Mouse (Mus musculus): ENCODE measurements around the gene Slc35e1.

The Slc35e1 gene

DNA sequence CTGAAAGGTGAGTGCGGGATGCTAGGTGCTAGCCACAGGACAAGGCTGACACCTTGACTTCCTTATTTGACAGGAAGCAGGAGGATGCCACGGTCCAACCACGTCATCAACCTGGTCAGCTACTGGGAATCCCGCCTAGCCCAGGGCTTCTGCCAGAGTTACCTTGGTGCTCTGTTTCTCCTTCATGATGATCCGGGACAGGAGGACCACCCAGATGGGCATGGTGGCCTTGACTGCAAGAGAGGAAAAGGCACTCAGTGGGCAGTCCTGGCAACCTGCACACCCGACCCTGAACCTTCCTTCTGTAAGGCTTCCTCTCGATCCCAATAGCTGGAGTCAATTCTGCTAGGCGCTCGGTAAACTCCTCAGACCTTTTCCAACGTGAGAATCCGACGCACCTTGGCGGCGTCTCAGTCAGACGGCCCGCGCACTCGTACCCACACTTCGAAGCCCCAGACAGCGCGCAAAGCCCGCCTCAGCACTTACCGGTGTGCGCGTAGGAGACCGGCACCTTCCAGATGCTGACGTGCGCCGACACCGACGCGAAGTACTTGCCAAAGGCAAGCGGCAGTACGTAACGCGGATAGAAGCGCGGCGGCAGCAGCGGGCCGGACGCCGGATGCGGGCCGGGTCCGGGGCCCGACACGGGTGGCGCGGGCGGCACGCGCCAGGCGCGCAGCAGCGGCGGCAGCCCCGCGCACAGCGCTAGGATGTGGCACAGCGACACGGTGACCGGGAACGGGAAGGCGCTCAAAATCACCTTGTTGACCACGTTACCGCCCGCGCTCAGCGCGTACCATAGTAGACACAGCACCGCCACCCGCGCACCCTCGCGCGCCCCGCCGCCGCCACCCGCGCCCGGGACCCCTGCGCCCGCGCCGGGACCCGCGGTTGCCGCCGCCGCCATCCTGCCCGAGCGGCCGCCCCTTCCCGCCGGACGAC, at the start of gene Slc35e1:
Slc35e1 (minus strand) TSS at position 935 of the 942 bp plus-strand sequence.
- peak; percentile 41 to 61 for DNase-seq (ENCODE audit: low spot score in 2 of 2)

DNA sequence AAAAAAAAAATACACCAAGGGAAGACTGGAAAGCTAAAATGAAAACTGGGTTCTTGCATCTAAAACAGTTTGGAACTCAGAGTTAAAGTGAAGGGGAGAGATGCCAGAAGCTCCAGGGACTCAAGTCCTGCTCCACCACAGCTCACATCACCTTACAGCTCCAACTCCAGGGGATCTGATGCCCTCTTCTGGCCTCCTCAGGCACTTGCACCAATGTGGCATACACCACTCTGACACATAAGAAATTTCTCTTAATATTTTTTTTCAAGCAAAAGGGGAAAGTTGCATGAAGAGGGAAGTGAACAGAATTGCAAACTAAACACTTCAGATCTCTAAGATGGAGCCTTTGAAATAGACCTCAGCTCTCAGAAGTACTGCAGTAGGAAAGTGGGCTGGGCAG, 46.8 kb upstream of the Slc35e1 start:
- peak in 1 of 2 experiments; percentile 37 for DNase-seq (ENCODE audit: low spot score in 2 of 2)

DNA sequence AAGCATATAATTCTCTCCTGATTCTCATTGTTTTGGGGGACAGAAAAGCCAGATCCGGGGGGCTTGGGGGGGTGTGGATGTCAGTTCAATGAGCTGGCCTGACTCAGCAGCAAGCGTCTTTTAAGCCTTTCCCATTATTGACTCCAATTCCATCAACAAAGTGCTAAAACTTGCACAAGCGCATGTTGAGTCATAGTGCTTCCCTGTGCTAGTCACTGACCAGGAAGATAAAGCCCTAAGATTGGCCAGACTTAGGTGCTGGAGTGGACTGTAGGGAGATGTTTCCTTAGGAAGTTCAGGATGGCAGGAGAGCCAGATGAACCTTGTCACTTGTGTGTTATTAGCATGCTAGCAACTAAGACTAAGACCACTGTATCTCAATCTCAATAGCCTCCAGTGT, 42.5 kb upstream of the Slc35e1 start:
- no peak for DNase-seq (ENCODE audit: low spot score in 2 of 2)

DNA sequence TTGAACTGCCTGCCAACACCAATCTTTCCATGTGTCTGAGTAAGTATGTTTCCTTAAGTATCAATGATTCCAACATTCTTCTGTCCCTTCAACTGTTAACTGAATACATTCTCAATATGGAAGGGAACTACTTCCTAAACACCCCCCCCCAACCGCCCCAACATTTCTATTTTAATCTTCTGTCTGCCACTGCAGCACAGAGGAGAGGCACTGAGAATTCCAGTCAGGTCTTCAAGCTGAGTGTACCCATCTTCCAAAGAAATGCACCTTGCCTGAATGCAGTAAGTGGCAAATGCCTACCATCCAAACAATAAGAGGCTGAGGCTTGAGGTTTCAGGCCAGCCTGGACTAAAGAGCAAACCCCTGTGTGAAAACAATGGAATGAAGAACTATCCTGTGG, 39.7 kb upstream of the Slc35e1 start:
- no peak for DNase-seq (ENCODE audit: low spot score in 2 of 2)

DNA sequence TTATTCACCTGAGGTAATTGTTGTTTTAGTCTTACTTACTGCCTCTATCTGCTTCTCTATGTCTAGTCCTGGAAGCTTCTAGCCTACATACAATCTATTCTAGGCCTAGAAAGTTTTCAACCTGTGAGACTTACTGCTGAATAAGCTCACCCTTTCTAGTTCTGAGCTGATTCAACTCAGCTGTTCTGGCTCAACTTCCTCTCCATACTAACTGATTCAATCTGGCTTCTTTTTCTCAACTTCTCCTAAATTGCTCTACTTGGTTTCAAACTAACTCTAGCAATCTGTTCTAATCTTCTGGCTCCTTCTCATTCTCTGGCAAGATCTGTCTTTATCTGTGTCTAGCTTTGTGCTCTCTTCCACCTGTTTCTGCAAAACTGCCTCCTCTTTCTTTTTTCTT, 29.5 kb upstream of the Slc35e1 start:
- DNase-seq (ENCODE audit: low spot score in 2 of 2), result no peak

DNA sequence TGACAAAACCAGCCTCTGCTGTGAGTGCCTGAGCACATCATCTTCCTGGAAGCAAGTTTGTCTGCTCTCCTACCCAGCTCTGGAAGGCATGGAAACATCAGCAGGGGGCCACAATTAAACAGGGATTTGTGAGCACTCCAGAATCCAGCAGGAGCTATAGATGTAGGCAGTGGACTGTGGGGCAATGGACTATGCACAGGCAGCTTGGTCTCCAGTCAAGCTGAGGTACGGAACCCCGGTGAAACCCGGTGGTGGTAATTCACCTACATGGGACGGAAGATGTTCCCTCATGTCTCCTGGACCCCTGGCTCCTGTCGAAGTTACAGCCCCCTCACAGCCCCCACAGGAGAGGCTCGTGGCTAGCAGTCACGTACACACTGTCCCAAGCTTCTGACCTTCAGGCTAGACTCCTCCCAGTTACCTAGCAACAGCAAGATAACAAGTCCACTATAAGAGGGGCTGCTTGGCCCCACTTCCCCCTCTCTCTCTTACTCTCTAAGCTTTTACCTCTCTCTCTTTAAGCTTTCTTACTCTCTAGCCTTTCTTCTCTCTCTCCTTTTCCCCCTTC, 25.1 kb upstream of the Slc35e1 start:
- no peak for DNase-seq (ENCODE audit: low spot score in 2 of 2)

DNA sequence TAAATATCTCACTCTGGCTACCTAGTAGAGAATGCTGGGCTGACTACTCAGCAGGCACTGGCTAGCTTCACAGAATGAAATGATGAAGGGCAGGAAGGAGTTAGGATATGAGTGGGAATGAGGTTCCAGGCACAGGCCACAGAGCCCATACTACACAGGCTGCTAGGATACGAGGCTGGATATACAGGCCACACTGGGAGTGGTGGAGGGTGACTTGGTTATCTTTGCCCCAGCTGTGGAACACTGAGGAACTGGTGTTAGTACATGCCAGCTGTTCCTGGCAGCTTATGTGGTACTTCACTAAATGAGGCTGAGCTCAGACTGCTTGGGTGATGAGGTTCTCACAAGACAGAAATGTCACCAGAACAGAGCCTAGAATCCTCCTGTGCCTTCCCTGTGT, 20.7 kb upstream of the Slc35e1 start:
- DNase-seq (ENCODE audit: low spot score in 2 of 2), result no peak

DNA sequence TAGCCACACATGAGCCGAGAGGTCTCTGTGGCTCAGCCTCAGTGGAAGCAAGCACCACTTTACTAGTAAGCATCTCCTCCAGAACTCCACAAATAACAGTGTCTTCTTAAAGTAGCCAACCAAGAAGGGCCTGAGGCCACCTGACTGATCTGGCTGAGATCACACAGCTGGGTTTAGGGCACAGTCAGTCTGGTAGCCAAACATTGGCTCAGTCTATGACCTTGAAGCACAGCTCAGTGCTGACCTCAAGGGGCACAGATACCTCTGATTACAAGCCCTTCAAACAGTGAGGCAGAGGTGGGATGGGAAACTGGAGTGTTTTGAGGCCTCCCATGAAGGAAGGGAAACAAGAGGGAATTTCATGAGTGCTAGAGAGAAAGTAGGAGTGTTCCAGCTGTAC, 20.2 kb upstream of the Slc35e1 start:
- DNase-seq (ENCODE audit: low spot score in 2 of 2), result no peak

DNA sequence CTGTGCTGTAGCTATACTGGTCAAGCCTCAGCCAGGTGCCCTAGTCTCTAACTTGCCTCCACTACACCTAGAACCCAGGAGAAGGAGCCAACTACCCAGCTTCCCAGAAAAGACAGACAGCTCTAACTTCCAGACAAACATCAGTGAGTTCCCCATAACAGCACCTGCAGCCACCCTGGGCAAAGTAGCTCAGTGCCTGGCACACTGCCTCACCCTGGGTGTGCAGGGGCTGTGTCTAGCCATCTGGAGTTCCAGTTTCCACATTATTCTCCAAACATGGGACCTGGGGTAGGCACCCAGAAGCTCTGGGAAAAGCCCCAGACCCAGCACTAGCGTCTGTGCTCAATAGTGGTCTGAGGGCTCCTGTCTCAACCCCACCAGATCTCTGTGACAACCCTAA, 15.1 kb upstream of the Slc35e1 start:
- no peak for DNase-seq (ENCODE audit: low spot score in 2 of 2)

DNA sequence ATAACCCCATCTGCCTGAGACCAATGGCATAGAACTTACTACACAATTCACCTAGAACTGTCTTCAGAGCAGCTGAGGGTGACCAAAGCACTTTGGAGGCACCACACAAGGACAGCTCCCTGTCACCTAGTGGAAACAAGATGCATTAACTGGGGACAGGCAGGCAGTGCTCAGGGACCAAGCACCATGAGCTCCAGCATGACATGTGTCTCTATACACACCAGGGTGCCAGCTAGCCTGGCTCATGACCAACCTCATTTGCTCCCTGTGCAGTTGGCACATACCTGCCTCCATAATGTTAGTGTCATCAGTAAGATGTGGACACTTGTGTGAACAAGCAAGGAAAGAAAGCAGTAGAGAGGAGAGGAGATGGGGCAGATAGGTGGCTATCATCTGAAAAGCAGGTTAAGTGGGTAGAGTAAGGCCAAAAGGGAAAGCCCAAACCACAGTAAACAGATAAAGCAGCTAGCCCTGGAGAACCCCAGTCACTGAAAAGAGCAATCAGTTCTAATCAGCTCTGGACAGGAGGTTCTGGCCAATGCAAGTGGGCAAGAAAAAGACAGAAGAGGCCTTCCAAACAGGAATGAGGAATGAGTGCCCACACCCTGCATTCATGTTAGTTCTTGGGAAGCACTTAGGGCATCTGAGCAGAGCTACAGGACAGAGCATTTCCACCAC, 12.4 kb upstream of the Slc35e1 start:
- DNase-seq (ENCODE audit: low spot score in 2 of 2), result no peak

DNA sequence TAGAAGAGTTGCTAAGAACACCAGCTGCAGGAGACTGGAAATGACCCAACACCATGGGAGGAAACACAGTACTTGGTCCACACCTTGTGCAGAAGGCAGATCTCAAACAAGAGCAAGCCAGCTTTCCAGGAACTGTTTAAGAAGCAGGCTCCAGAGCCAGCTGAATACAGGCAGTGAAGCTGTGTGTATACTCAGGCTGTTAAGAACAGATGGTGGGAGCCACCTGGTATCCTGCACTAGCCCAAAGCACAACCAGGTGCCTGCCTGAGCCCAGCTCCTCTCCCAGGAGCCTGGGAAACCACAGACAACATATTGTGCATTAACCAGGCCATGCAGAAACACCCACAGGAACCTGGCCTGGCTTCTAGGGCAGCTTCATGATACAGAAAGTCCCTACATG, 11.7 kb upstream of the Slc35e1 start:
- no peak for DNase-seq (ENCODE audit: low spot score in 2 of 2)

DNA sequence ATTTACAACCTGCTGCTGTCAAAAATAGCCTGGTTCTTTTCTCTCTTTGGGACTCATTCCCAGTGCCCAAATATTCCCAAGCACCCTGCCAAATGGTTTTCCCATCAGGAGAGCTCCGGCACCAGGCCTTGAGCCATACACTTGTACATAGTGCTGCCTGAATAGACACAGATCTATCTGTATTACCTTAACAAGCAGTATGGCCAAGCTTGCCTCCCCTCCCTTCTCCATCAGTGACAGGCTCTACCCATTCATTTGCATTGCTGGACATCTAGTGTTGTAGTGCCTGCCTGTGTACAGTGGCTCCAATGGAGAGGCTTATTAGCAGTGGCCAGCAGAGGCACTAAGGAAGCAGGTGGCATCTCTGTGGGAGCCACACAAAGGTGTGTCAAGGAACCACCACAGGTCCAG, 8.1 kb upstream of the Slc35e1 start:
- DNase-seq (ENCODE audit: low spot score in 2 of 2), result no peak

DNA sequence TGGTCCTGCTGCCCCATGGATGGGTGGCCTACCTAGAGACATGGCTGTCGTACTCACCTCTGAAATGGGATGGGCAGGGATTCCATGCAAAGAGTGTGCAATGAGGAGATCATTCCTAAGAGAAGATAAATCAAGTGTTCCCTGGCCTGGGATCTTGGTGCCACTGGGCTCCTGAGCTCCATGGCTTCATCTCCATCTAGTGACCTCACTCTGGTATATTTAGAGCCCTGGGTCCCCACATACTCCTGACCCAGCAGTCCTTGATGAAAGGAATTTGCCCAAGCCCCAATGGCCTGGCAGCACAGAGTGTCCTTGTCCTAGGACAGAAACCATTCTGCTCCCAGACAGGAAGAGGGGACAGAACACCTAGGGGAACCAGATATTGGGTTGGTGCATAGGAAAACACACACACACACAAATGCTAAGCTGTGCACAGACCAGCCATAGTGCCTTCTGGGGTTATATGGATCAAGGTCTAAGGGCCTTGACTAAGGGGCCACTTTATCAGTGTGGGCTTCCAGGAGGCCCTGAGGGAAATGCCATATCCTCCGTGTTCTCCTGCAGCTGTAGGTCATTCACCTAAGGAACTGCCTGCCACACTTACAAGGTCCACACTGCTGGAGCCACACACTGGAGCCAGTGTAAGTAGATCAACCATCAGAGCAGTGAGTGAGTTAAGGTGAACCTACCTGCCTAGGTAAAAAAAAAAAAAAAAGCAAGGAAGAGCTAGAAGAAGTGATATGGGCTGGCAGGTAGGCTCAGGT, 7.3 kb upstream of the Slc35e1 start:
- no peak for DNase-seq (ENCODE audit: low spot score in 2 of 2)

DNA sequence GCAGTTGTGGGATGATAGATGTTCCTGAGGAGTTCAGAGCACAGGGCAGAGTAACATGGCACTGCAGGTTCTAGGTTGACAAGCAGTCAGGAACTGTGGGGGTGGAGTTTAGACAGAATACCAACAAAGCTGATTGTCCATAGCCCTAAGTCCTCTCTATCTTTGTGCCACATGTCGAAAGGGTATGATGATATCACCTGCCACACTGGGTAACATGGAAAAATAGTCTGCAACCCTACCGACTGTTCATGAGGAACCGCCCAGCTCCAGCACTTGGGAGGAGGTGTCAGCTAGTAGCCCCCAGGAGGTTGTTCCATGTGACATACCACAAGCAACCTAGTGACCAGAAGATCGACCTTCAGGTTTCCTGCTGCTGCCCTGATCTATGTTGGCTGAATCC, 6.1 kb upstream of the Slc35e1 start:
- DNase-seq (ENCODE audit: low spot score in 2 of 2), result no peak

DNA sequence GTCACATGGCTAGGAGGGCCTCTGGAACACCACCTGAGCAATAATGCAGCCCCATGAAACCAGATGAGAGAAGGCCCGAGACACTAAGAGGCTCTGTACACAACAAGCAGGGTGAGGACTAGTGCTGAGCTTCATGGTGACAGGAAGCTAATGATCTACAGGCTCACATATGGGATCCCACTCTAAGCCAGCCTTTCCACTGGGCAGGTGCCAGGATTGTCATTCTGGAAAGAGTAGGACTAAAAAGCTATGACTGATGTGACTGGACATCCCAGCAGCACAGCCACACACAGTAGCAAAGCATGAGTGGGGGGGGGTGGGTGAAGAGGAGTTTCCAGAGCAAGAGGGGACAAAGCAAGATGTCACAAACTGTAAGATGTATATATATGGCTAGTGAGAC, 5.5 kb upstream of the Slc35e1 start:
- DNase-seq (ENCODE audit: low spot score in 2 of 2), result no peak

DNA sequence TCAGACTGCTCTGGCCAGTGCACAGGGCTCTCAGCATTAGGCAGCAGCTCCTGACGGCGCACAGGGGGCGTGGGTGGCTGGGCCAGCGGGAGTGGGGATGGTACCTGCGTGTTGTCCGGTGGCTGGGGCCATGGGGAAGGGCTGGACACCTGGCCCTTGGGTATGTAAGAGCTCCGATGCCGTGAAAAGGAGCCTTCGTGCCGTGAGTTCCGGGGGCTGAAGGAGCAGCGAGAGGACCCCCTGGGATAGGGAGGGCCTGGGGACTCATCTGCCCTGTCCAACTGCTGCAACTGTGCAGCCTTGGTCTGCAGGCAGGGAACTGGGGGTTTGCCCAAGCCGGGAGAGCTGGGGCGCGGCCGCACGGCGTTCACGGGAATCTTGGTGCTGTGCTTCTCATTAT, 3.8 kb upstream of the Slc35e1 start:
- no peak for DNase-seq (ENCODE audit: low spot score in 2 of 2)

DNA sequence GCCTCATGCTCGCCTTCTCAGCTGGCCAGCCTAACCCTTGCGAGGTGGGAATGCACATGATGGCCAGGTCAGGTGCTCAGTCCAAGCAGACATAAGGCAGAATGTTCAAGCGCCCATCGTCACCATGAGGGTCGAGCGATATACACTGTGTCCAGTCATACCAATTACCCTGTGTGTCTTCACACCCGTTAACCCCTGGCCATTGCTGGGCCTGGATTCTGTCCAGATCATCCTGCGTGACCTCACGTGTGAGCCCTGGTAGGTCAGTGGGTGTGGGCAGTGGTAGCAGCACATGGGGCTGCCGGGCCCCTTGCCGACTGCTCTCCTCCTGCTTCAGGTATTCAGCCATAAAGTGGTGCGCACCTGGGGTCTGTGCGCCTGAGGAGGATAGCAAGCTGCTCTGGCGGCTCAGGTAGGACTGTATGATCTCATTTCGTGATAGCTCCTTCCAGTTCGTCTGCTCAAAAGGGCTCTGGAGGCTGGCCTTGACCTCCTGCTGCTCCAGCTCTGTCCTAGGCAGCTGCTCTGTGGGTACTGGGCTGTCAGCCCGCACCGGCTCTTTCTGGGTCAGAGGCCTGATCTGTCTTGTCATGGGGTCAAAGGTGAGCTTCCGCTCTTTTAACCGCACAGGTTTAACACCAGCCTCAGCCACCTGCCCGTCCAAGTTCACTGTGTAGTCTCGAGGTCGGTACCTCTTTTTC, 3.1 kb upstream of the Slc35e1 start:
- DNase-seq (ENCODE audit: low spot score in 2 of 2), result no peak

DNA sequence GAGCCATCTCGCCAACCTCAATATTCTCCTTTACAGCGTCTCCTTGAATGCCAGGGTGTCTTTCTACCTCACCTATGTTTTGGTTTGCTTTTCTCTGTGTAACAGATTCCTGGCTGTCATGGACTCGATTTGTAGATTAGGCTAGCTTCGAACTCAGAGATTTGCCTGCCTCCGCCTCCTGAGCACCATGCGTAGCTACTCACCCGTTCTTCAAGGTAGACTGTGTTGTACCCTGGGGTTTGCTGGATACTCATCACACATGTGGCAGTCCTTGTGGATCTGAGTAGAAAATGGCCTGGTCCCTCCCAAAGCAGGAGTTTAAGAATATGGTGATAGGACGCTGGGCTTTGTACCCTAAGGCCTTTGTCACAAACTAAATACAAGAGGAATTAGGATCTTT, 967 bp upstream of the Slc35e1 start:
- DNase-seq (ENCODE audit: low spot score in 2 of 2), result no peak

DNA sequence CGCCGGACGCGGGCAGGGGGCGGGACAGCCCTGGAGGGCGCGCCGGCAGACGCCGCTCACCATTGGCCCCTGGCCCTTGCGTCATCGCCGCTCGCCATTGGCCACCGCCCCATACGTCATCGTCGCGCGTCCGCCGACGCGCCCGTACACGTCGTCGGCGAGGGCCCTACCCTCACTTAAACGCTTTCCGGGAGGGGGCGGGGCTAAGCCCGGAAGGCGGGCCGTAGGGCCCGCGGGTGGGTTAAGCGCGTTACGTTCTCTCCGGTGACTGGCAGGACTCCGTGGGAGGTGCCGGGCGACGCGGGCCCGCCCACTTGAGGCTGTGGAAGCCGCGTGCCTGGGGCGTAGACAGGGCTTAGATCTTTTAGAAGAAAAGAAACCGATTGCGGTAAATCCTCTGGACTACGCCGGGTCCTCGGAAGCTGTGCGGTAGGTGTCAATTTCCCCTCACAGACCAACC, 238 bp upstream of the Slc35e1 start:
- DNase-seq (ENCODE audit: low spot score in 2 of 2), result peak; percentile 99 to 100

DNA sequence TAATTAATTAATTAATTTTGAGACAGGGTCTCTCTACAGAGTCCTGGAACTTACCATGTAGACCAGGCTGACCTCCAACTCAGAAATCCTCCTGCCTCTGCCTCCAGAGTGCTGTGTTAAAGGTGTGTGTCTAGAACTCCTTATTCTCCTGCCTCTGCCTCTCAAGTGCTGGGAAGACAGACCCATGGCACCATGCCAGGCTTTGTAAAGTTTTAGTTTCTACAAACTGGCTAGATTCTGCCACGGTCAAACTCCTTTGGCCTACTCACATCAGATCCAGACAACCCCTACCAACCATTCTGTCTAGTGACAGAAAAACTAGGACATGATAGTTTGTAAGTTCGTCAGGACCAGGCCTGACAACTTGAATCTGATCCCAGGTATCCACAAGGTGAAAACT, 1.4 kb downstream of the Slc35e1 start:
- no peak for DNase-seq (ENCODE audit: low spot score in 2 of 2)

DNA sequence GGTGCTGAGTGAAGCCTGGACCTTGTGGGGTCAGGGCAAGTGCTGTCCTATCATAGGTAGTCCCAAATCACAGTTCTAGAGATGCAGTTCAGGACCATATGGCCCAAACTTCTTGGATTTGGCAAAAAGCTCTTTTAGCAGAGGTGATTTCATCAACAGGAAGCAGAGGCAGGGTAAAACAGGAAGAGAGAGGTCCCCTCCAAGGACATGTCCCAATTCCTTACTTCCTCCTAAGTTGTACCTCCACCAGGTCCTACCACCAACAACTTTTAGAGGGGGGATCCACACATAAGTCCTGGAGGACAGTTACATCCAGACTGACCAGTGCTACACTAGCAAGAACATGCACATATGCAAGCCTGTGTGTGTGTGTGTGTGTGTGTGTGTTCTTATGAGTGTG, 5.4 kb downstream of the Slc35e1 start:
- no peak for DNase-seq (ENCODE audit: low spot score in 2 of 2)

All from spleen, postnatal 10 days (tissue).